Mouse (Mus musculus) adrenal gland (tissue): Measurements from ENCODE around the gene Gstz1.
"Not testable (repeated sequence)": the region's sequence is repeated elsewhere in the genome, so short reads cannot be mapped to it uniquely, and the experiment has no call there.

ENCODE experiments used
- intact Hi-C: fragments of 180-260 bp; cut with DNase I; formaldehyde crosslinking; loops from one replicate; pipeline ENCODE4 v1.15.1; 2025

The Gstz1 gene

GRCm38 (mm10) chr12:87149471-87149870 lies 2.5 kb downstream of the Gstz1 start:
- intact Hi-C loops = loop anchor here (5.0 kb wide), 2 partner anchors 33 to 48 kb away; partner anchors contain the start of gene Samd15

- intact Hi-C loops = not testable (repeated sequence)
Observed at GRCm38 (mm10) chr12:87154448-87154847, 7.5 kb downstream of the Gstz1 start.

GRCm38 (mm10) chr12:87157361-87157760 lies 10.4 kb downstream of the Gstz1 start:
- intact Hi-C loops = no loop called here

GRCm38 (mm10) chr12:87158099-87158498 lies 11.1 kb downstream of the Gstz1 start:
- intact Hi-C loops = no loop called here

DNA sequence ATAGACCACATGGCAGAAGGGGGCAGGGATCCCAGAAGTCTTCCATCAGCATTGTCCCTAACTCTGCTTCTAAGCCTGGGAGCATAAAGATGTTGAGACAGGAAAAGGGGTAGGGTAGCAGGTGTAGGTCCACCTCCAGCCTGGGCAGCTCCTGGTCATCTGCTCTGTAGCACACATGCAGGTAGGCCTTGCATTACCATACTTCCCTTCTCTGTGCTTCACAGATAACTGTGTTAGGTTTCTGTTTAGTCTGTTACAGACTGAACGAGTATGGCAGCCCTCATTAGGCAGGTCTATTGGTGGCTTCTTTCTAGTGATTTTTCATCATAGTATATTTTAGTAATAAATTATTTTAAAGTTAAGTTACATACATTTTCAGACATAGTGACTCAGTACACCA lies 13.3 kb downstream of the Gstz1 start:
- intact Hi-C loops = no loop called here

- intact Hi-C loops = no loop called here
Observed at GRCm38 (mm10) chr12:87160815-87161214, 13.8 kb downstream of the Gstz1 start.

- intact Hi-C loops = no loop called here
Observed at GRCm38 (mm10) chr12:87175194-87175946, 28.4 kb downstream of the Gstz1 start.

GRCm38 (mm10) chr12:87177631-87178030 lies 30.7 kb downstream of the Gstz1 start:
- intact Hi-C loops = no loop called here

- intact Hi-C loops = no loop called here
Observed at GRCm38 (mm10) chr12:87193008-87193407, 46.0 kb downstream of the Gstz1 start.

DNA sequence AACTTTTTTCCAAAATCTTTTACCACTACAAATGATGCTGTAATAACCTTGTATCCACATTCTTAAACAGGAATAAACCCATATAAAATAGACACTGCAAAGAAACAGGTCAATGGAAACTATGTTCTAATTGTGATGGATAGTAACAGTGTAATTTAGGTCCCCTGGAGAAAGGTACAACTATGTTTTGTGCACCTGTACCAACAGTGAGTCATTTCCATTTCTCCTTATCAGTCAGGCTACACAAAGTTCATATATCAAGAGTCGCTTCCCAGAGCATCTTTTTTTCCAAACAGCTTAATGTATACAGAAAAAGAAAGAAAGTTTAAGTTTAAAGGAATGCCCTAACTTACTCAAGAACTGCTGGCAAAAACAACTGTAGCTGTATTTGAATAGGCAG lies 48.1 kb downstream of the Gstz1 start:
- intact Hi-C loops = loop anchor here (5.0 kb wide), 1 partner anchor 48 kb away; the partner anchor contains the start of genes Gstz1 and Pomt2

DNA sequence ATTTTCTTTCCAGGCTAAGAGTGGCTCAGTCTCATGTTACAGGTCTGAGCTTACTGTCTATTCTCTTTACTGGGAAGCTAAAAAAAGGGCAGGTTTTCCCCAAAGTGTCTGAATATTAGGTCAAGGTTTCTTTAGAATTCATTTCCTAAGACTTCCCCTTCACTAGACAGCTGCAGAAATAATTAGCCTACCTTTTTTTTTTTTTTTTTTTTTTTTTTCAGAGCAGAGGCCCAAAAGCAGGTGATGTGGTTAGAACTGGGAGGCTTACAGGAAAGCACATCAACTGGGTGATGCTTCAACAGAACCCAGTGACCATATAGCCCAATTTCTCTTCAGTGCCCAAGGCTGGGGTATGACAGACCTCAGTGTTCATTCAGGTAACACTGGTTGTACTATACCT lies 49.3 kb downstream of the Gstz1 start:
- intact Hi-C loops = loop anchor here (5.0 kb wide), 1 partner anchor 49 kb away; the partner anchor contains the start of genes Gstz1 and Pomt2

- intact Hi-C loops = loop anchor here (5.0 kb wide), 1 partner anchor 51 kb away; the partner anchor contains the start of genes Gstz1 and Pomt2
Observed at GRCm38 (mm10) chr12:87198792-87199191, 51.8 kb downstream of the Gstz1 start.

- intact Hi-C loops = loop anchor here (5.0 kb wide), 1 partner anchor 52 kb away; the partner anchor contains the start of genes Gstz1 and Pomt2
Observed at GRCm38 (mm10) chr12:87199206-87199972, 52.4 kb downstream of the Gstz1 start, which contains the start of gene Samd15. Samd15 (plus strand) TSS chr12:87199723.

GRCm38 (mm10) chr12:87199973-87200586 lies 53.1 kb downstream of the Gstz1 start, which contains the start of gene Tmed8:
Tmed8 (minus strand) TSS chr12:87200454.
- intact Hi-C loops = loop anchor here (5.0 kb wide), 2 partner anchors 42 to 53 kb away; partner anchors contain the start of genes Gstz1 and Pomt2

DNA sequence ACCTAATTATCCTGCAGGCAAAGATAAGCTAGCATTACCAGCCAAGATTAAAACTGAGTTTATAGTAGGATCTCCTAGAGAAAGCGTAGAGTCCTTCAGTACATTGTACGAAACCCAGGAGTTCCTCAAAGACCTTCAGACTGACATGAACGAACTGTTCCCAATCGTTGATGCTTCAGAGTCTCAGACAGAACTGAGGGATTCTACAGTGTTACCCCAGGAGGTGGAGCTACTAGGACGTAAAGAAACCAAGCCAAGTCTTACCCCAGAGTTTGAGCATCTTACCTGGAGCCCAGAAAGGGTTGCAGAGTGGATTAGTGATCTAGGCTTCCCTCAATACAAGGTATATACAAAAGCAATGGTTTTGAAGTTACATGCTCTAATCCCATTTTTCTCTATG lies 54.7 kb downstream of the Gstz1 start:
- intact Hi-C loops = loop anchor here (5.0 kb wide), 1 partner anchor 41 kb away; no protein-coding TSS in a partner anchor

DNA sequence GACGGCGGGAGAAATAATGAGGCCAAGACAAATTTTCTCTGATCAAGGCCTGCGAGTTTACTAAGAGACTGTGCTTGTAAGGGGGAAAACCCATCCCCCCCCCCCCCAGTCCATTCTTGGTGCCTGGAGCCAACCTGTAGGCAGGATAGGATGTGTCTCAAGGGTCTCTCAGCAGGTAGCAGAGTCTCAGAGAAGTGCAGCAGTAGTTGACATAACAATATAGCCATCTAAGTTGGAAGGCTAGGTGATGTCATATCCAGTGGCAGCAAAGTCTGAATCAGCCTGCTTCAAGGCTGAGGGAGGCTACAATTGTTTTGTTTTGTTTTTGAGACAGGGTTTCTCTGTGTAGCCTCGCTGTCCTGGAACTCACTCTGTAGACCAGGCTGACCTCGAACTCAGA lies 58.8 kb downstream of the Gstz1 start:
- intact Hi-C loops = not testable (repeated sequence)

- intact Hi-C loops = no loop called here
Observed at GRCm38 (mm10) chr12:87212844-87213606, 66.1 kb downstream of the Gstz1 start.
